Mouse (Mus musculus) CD4-positive, CD25-positive, alpha-beta regulatory T cell (primary cell): Measurements from ENCODE around the gene Gm21981. TPM values are rescaled to one million over a fixed set of nuclear protein-coding genes. Genes with fewer than 3 reads are reported as not detected.

ENCODE experiments used
- polyA plus RNA-seq: library from polyadenylated mRNA; unstranded; fragments of 100-300 nt; shearing (Covaris generic); gene quantifications from one replicate; pipeline ENCODE4 v1.2.1, GENCODE M21; 2017

Gm21981 gene
- not detected for polyA plus RNA-seq

DNA sequence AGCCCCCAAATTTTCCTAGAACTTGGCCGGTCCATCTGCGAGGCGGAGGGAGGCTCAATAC lies at the start of gene Gm21981:
Gm21981 (minus strand) TSS at position 14 of the 61 bp plus-strand sequence.

DNA sequence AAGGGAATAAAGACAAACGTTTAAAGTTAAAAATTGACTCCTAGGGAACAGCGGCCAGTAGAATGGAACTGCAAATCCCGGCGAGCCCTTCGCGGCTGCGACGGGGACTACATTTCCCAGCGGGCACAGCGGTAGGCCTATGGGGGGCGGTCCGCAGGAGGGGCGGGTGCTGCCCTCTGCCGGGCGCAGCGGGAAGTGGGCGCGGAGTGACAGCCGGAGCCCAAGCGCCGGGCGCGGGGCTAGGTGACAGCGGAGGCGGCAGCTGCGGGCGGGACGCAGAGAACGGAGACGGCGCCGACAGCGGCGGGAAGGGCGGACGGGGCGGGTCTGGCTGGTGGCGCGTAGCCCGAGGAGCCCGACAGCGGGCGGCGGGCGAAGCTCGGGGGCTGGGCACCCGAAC lies 42.6 kb upstream of the Gm21981 start, which contains the start of gene Tfeb:
Tfeb (plus strand) TSS at position 175 of the 400 bp plus-strand sequence.

DNA sequence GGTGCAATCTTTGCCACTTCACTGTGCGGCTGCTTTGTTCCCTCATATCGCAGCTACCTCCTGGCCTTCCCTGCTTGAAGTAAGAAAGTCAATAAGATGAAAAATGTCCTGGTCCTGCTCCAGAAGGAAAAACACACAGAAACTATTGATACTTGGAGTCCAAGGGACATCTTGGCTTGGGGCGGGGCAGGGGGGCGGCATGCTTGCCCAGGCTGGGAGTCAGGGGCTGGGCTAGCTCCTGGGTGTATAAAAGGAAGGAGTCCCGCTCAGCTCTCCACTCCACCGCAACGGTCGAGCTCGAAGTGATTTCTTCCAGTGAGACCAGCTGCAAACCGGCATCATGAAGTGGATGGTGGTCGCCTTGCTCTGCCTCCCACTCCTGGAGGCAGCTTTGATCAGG lies 32.3 kb upstream of the Gm21981 start, which contains the start of gene Pgc:
Pgc (plus strand) TSS at position 277 of the 400 bp plus-strand sequence.

DNA sequence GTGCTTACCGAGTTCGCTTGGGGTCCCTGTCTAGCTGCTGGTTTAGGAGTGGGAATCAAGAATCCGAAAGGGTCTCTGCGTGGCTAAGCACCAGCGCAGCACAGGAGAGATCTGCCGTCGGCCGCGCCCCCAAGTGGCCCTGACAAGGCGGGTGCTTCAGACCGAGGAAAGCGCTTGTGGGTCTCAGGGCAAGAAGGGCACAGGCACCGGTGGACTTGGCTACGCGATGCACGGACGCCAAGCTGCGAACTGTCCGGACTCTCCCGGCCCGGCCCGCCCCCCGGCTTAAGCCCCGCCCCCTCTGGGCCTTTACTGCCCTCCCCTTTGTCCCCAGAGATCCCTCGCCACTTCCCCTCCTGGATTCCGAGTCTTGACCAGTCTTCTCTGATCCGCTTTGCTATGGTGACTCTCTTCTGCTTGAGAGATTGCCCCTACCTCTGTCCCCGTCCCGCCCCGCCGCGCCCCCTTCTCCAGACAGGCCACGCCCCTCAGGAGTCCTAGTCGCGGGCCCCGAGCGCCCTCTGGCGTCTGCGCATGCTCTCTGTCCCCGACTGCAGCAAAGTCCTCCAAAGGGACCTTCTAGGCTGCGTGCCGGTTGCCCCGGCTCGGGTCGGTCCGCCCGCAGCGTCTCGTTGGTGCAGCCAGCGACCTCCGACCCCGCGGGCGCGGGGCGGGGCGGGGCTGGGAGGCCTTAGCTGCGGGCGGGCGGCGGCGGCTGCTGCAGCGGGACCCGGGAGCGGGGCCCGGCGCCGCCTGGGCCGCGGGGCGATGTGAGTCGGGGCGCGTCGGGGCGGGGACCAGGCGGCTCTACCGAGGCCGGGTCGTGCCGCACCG lies 465 bp upstream of the Gm21981 start, which contains the start of gene Prickle4:
Prickle4 (minus strand) TSS at position 234 of the 834 bp plus-strand sequence.

DNA sequence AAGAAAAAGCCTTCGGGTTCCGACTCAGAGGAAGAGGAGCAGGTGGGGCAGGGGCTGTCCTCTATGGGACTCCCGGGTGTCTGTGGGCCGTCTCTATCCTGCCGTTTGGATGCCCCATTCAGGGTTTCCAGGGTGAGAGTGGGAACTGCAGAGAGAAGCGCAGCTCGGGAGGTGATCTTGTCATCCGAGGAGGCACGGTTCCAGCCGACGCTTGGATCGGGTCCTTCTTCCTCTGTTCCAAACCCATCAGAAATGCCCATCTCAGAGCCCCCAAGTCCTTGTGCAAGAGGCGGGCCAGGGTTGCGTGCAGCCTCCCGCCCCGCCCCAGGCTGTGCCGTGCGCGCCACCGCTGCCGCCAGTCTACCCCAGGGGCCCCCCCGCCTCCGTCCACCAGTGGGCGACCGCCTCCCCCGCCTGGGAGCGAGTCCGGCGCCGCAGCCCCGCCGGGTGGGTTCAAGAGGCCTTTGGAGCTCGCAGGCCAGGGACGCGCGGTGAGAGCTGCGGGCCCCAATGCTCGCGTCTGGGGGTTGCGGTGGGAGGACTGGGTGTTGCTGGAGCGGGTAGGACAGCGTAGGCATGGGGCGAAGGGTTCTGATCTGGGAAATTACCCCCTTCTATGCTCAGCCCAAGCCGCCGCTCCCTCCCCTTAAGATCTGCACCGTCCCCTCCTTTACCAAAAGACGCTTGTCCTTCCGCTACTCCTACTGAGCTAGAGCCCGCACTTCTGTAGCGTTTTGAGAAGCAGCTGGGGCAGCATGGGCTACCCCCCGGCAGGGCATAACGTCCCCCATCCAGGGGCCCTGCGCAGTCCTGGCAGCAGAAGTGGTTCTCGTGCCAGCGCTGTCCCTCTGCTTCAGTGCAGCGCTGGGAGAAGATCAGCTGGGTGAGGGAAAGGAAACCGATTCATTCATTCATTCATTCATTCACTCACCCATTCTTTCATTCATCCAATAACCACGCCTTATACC lies 5.4 kb downstream of the Gm21981 start, which contains the start of gene Frs3:
Frs3 (plus strand) TSS at position 423 of the 968 bp plus-strand sequence.

DNA sequence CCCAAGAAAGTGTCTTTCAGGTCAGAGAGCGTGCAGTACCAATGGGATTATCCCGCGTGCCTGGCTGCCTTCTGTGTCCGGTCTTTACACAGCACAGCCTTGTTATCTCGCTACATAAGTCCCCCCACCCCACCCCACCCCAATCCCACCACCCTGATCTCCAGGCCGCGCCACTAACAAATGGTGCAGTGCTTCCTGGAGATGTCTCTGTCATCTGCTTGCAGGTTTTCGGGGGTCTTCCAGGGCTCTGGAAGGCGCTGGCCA lies 6.0 kb downstream of the Gm21981 start, which contains the start of gene Tomm6:
Tomm6 (minus strand) TSS at position 43 of the 264 bp plus-strand sequence.

Other genes with a start within 250 kb of the Gm21981 start
- gene Taf8, start 192.2 kb downstream of the Gm21981 start, polyA plus RNA-seq = 58.7 TPM
- gene Ccnd3, start 189.4 kb downstream of the Gm21981 start, polyA plus RNA-seq = 275 TPM
- gene Bysl, start 83.0 kb downstream of the Gm21981 start, polyA plus RNA-seq = 18.1 TPM
- 38.1 TPM for gene Med20, start 82.9 kb downstream of the Gm21981 start, polyA plus RNA-seq
- gene Gm20517, start 82.9 kb downstream of the Gm21981 start, polyA plus RNA-seq = 1.8 TPM
- 2.1 TPM for gene Usp49, start 63.8 kb downstream of the Gm21981 start, polyA plus RNA-seq
- 265 TPM for gene Tomm6, start 6.1 kb downstream of the Gm21981 start, polyA plus RNA-seq
- gene Frs3, start 5.4 kb downstream of the Gm21981 start, polyA plus RNA-seq = 1.2 TPM
- not detected for gene Prickle4, start 281 bp upstream of the Gm21981 start, polyA plus RNA-seq
- not detected for gene Pgc, start 32.4 kb upstream of the Gm21981 start, polyA plus RNA-seq
- gene Tfeb, start 42.6 kb upstream of the Gm21981 start, polyA plus RNA-seq = 37.0 TPM
- gene Mdfi, start 140.2 kb upstream of the Gm21981 start, polyA plus RNA-seq = not detected
- gene Foxp4, start 230.2 kb upstream of the Gm21981 start, polyA plus RNA-seq = 43.2 TPM